Mouse (Mus musculus) ES-CJ7 (cell line): ENCODE data around the gene Rbck1.

Experiments used
- DNase-seq: peaks from one replicate; pipeline ENCODE4 v3.0.0; 2011; ENCODE audit warnings: low read depth, low spot score

The Rbck1 gene

GRCm38 (mm10) chr2:152344361-152344760 is 11.9 kb upstream of the Rbck1 start:
- DNase-seq = peak; percentile 46

GRCm38 (mm10) chr2:152343329-152344213 is 11.1 kb upstream of the Rbck1 start, which contains the start of gene Trib3:
Gene Trib3, minus strand, starts transcription at chr2:152344032.
- peak; percentile 91 for DNase-seq

GRCm38 (mm10) chr2:152339631-152340179 is 7.3 kb upstream of the Rbck1 start:
- peak; percentile 35 for DNase-seq

- no peak for DNase-seq
Measured at GRCm38 (mm10) chr2:152338319-152338718, 5.9 kb upstream of the Rbck1 start.

GRCm38 (mm10) chr2:152337591-152338212 is 5.2 kb upstream of the Rbck1 start:
- DNase-seq = no peak

- DNase-seq = no peak
Measured at GRCm38 (mm10) chr2:152336856-152337255, 4.4 kb upstream of the Rbck1 start.

GRCm38 (mm10) chr2:152335289-152335820 is 2.9 kb upstream of the Rbck1 start:
- DNase-seq = no peak

GRCm38 (mm10) chr2:152333345-152334006 is 1.0 kb upstream of the Rbck1 start:
- peak; percentile 2 for DNase-seq

GRCm38 (mm10) chr2:152330858-152331423 is 1.5 kb downstream of the Rbck1 start:
- peak; percentile 4 for DNase-seq

GRCm38 (mm10) chr2:152327980-152328379 is 4.5 kb downstream of the Rbck1 start:
- no peak for DNase-seq

GRCm38 (mm10) chr2:152326654-152327053 is 5.8 kb downstream of the Rbck1 start:
- DNase-seq = no peak

- no peak for DNase-seq
Measured at GRCm38 (mm10) chr2:152326157-152326556, 6.3 kb downstream of the Rbck1 start.

GRCm38 (mm10) chr2:152324842-152325241 is 7.6 kb downstream of the Rbck1 start:
- DNase-seq = no peak

GRCm38 (mm10) chr2:152323971-152324370 is 8.5 kb downstream of the Rbck1 start:
- DNase-seq = no peak

GRCm38 (mm10) chr2:152322198-152322597 is 10.3 kb downstream of the Rbck1 start:
- DNase-seq = no peak

- no peak for DNase-seq
Measured at GRCm38 (mm10) chr2:152321558-152321957, 10.9 kb downstream of the Rbck1 start.

- DNase-seq = no peak
Measured at GRCm38 (mm10) chr2:152317054-152317453, 15.4 kb downstream of the Rbck1 start.

GRCm38 (mm10) chr2:152313926-152314325 is 18.5 kb downstream of the Rbck1 start:
- no peak for DNase-seq

- DNase-seq = no peak
Measured at GRCm38 (mm10) chr2:152312996-152313395, 19.5 kb downstream of the Rbck1 start.

- DNase-seq = no peak
Measured at GRCm38 (mm10) chr2:152307186-152307585, 25.3 kb downstream of the Rbck1 start.

- DNase-seq = no peak
Measured at GRCm38 (mm10) chr2:152305480-152305879, 27.0 kb downstream of the Rbck1 start.
